Mouse (Mus musculus): Measurements from ENCODE around the gene Zfhx3. TPM values are rescaled to one million over a fixed set of nuclear protein-coding genes. Genes with fewer than 3 reads are reported as not detected.

The Zfhx3 gene
- total RNA-seq, 2 experiments from 2014 or later, result 3.5 to 5.9 TPM

GRCm38 (mm10) chr8:108301654-108302053 is 359.2 kb downstream of the Zfhx3 start:
- no peak for DNase-seq (ENCODE audit: low spot score in 2 of 2)
- intact Hi-C loops (cut with DNase I), result no loop called here

GRCm38 (mm10) chr8:108305368-108305767 is 362.9 kb downstream of the Zfhx3 start:
- intact Hi-C loops (cut with DNase I), result no loop called here
- no peak for DNase-seq (ENCODE audit: low spot score in 2 of 2)

GRCm38 (mm10) chr8:108309525-108310246 is 367.2 kb downstream of the Zfhx3 start:
- no peak for DNase-seq (ENCODE audit: low spot score in 2 of 2)
- intact Hi-C loops (cut with DNase I), result no loop called here

- no peak for DNase-seq (ENCODE audit: low spot score in 2 of 2)
- intact Hi-C loops (cut with DNase I), result no loop called here
Measured at GRCm38 (mm10) chr8:108315046-108315445, 372.6 kb downstream of the Zfhx3 start.

GRCm38 (mm10) chr8:108317532-108318093 is 375.2 kb downstream of the Zfhx3 start:
- no peak for DNase-seq (ENCODE audit: low spot score in 2 of 2)
- intact Hi-C loops (cut with DNase I), result no loop called here

- intact Hi-C loops (cut with DNase I), result no loop called here
- no peak for DNase-seq (ENCODE audit: low spot score in 2 of 2)
Measured at GRCm38 (mm10) chr8:108327711-108328110, 385.3 kb downstream of the Zfhx3 start.

- intact Hi-C loops (cut with DNase I), result no loop called here
- DNase-seq (ENCODE audit: low spot score in 2 of 2), result no peak
Measured at GRCm38 (mm10) chr8:108348352-108348751, 405.9 kb downstream of the Zfhx3 start.

- no peak for DNase-seq (ENCODE audit: low spot score in 2 of 2)
- intact Hi-C loops (cut with DNase I), result no loop called here
Measured at GRCm38 (mm10) chr8:108348776-108349175, 406.3 kb downstream of the Zfhx3 start.

GRCm38 (mm10) chr8:108355119-108355777 is 412.8 kb downstream of the Zfhx3 start:
- intact Hi-C loops (cut with DNase I), result no loop called here
- DNase-seq (ENCODE audit: low spot score in 2 of 2), result no peak

GRCm38 (mm10) chr8:108361402-108361801 is 419.0 kb downstream of the Zfhx3 start:
- DNase-seq (ENCODE audit: low spot score in 2 of 2), result no peak
- intact Hi-C loops (cut with DNase I), result no loop called here

- intact Hi-C loops (cut with DNase I), result no loop called here
Measured at GRCm38 (mm10) chr8:108362421-108362820, 420.0 kb downstream of the Zfhx3 start.

GRCm38 (mm10) chr8:108363435-108363834 is 421.0 kb downstream of the Zfhx3 start:
- intact Hi-C loops (cut with DNase I), result no loop called here
- no peak for DNase-seq (ENCODE audit: low spot score in 2 of 2)

More at GRCm38 (mm10) chr8:108362421-108362820, 420.0 kb downstream of the Zfhx3 start:
- no peak for DNase-seq (ENCODE audit: low spot score in 2 of 2)

- intact Hi-C loops (cut with DNase I), result no loop called here
- DNase-seq (ENCODE audit: low spot score in 2 of 2), result no peak
Measured at GRCm38 (mm10) chr8:108363856-108364255, 421.4 kb downstream of the Zfhx3 start.

- DNase-seq (ENCODE audit: low spot score in 2 of 2), result no peak
Measured at GRCm38 (mm10) chr8:108369081-108369480, 426.6 kb downstream of the Zfhx3 start.

GRCm38 (mm10) chr8:108370731-108371130 is 428.3 kb downstream of the Zfhx3 start:
- intact Hi-C loops (cut with DNase I), result no loop called here
- DNase-seq (ENCODE audit: low spot score in 2 of 2), result no peak

More at GRCm38 (mm10) chr8:108369081-108369480, 426.6 kb downstream of the Zfhx3 start:
- intact Hi-C loops (cut with DNase I), result no loop called here

- intact Hi-C loops (cut with DNase I), result no loop called here
- DNase-seq (ENCODE audit: low spot score in 2 of 2), result no peak
Measured at GRCm38 (mm10) chr8:108373046-108373445, 430.6 kb downstream of the Zfhx3 start.

- DNase-seq (ENCODE audit: low spot score in 2 of 2), result no peak
- intact Hi-C loops (cut with DNase I), result no loop called here
Measured at GRCm38 (mm10) chr8:108378036-108378435, 435.6 kb downstream of the Zfhx3 start.

- no peak for DNase-seq (ENCODE audit: low spot score in 2 of 2)
- intact Hi-C loops (cut with DNase I), result no loop called here
Measured at GRCm38 (mm10) chr8:108383121-108383520, 440.7 kb downstream of the Zfhx3 start.

GRCm38 (mm10) chr8:108387160-108387912 is 444.9 kb downstream of the Zfhx3 start:
- no peak for DNase-seq (ENCODE audit: low spot score in 2 of 2)
- intact Hi-C loops (cut with DNase I), result no loop called here

GRCm38 (mm10) chr8:108387913-108388274 is 445.4 kb downstream of the Zfhx3 start:
- DNase-seq (ENCODE audit: low spot score in 2 of 2), result no peak
- intact Hi-C loops (cut with DNase I), result no loop called here

Data from left cerebral cortex, postnatal 36 days (tissue).